In the genomic region with DNA sequence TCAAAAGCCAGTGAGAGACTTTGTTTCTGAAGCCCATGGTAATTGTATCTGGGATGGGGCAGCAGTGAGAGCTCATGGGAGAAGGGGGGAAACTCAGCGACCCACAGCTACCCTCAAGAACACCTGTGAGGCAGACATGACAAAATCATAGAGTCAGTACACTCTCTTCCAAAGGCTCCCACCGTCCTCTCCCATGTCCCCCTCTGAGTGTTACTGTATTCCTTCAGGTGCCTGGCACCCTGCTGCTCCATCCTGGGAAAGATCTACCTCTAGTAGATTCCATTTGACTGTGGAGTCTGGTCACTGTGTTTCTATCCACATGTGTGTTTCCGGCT, we compare ENCODE assay signal across 15 mouse cellular contexts.
DNase-seq lines count a peak whose midpoint lies in the region; ATAC-seq and TF ChIP-seq lines count a peak whose summit lies in the region.
"Had no signal": no experiment of that assay in that cellular context is flagged by ENCODE, and none has a peak within 500 bp of the region (broad histone marks: within the 10 kb centered on the region; RNA-seq: fewer than 3 reads in every experiment).

No protein-coding gene starts in this region.

- H3K27me3 ChIP-seq in forebrain, embryonic 15.5 days, result no peaks in the 10 kb centered on the region
- H3K27me3 ChIP-seq in hindbrain, postnatal 0 days (ENCODE audit: insufficient read depth, low read length), result no peaks in the 10 kb centered on the region
- no peaks in the 10 kb centered on the region for H3K27me3 ChIP-seq in midbrain, embryonic 16.5 days (ENCODE audit: control insufficient read depth, insufficient read depth, low read depth, low read length)

- ATAC-seq in forebrain, embryonic 15.5 days (replicated peaks), result peak; percentile 63
- peak; percentile 43; the same call in 1 of the 2 replicates for ATAC-seq in hindbrain, postnatal 0 days
- ATAC-seq in midbrain, embryonic 16.5 days, result peak; percentile 62; the same call in 1 of the 2 replicates
- ATAC-seq: activated CD4-positive, CD25-positive, alpha-beta regulatory T cell, adult 4 months; inflammation-experienced regulatory T-cells, adult 6 months had no signal

- no peaks in the 10 kb centered on the region for H3K36me3 ChIP-seq in forebrain, embryonic 15.5 days
- H3K36me3 ChIP-seq in hindbrain, postnatal 0 days (ENCODE audit: insufficient read depth, low read length), result no peaks in the 10 kb centered on the region
- no peaks in the 10 kb centered on the region for H3K36me3 ChIP-seq in midbrain, embryonic 16.5 days (ENCODE audit: control insufficient read depth, insufficient read depth, low read length)

- peak overlapping the region; percentile 43; the same call in 1 of the 2 replicates for H3K27ac ChIP-seq in forebrain, embryonic 15.5 days (replicated peaks)
- H3K27ac ChIP-seq in hindbrain, postnatal 0 days, result peak overlapping the region; percentile 54; the same call in 1 of the 2 replicates
- peak overlapping the region; percentile 71 for H3K27ac ChIP-seq in midbrain, embryonic 16.5 days (ENCODE audit: low read length)

- H3K4me3 ChIP-seq in forebrain, embryonic 15.5 days, result no peak overlapping the region
- no peak overlapping the region for H3K4me3 ChIP-seq in hindbrain, postnatal 0 days (ENCODE audit: low read length)
- no peak overlapping the region for H3K4me3 ChIP-seq in midbrain, embryonic 16.5 days (ENCODE audit: low read depth, low read length)

- H3K4me1 ChIP-seq in forebrain, embryonic 15.5 days, result peaks cover 16% of the 10 kb centered on the region
- H3K4me1 ChIP-seq in hindbrain, postnatal 0 days (ENCODE audit: insufficient read depth, low read length), result peaks cover 11% of the 10 kb centered on the region; the same call in 1 of the 2 replicates
- peaks cover 19% of the 10 kb centered on the region for H3K4me1 ChIP-seq in midbrain, embryonic 16.5 days (ENCODE audit: control insufficient read depth, insufficient read depth, low read length)

- peak overlapping the region; percentile 25; the same call in 1 of the 2 replicates for H3K4me2 ChIP-seq in forebrain, embryonic 15.5 days (replicated peaks)
- peak overlapping the region; percentile 21 for H3K4me2 ChIP-seq in hindbrain, postnatal 0 days (ENCODE audit: low read depth, low read length)
- H3K4me2 ChIP-seq in midbrain, embryonic 16.5 days (ENCODE audit: low read length), result peak overlapping the region; percentile 33; the same call in 1 of the 2 replicates
- H3K4me2 ChIP-seq: liver, embryonic 11.5 days had no signal

- TF ChIP-seq CTCF in hindbrain, postnatal 0 days (IDR thresholded peaks at IDR 0.05; ENCODE audit: low read depth), result no peak

- H3K9ac ChIP-seq in forebrain, embryonic 15.5 days (replicated peaks), result no peak overlapping the region
- no peak overlapping the region for H3K9ac ChIP-seq in hindbrain, postnatal 0 days (replicated peaks; ENCODE audit: low read length)
- H3K9ac ChIP-seq in midbrain, embryonic 16.5 days (ENCODE audit: low read depth, low read length), result no peak overlapping the region

- 31% methylated on average over 3 of the region's 3 CpGs for WGBS in forebrain, embryonic 15.5 days
- 18% methylated on average over 3 of the region's 3 CpGs for WGBS in hindbrain, postnatal 0 days
- 33% methylated on average over 3 of the region's 3 CpGs for WGBS in midbrain, embryonic 16.5 days

- no peaks in the 10 kb centered on the region for H3K9me3 ChIP-seq in forebrain, embryonic 15.5 days
- H3K9me3 ChIP-seq in hindbrain, postnatal 0 days (ENCODE audit: low read length), result 0 out of 2 replicates have a peak, but pooled peaks cover 3% of the 10 kb centered on the region
- no peaks in the 10 kb centered on the region for H3K9me3 ChIP-seq in midbrain, embryonic 16.5 days (replicated peaks; ENCODE audit: control insufficient read depth, low read length, poor library complexity, severe bottlenecking)

- peak; percentile 5 for DNase-seq in MN1 (ENCODE audit: low spot score)
- DNase-seq in hindbrain, postnatal 0 days (ENCODE audit: low spot score), result no peak
- DNase-seq in T-cell, adult 2 months (ENCODE audit: low spot score), result no peak
- no peak for DNase-seq in urinary bladder, adult 18-20 months (ENCODE audit: low spot score in 2 of 2)
- no peak for DNase-seq in retina, embryonic 14.5 days (ENCODE audit: low spot score)
- DNase-seq: B cell, adult 2 months; cerebellum, adult 8-10 months; gastrocnemius, postnatal 10 days; kidney, adult 8-10 months; lung, adult 2 months had no signal
